Mouse (Mus musculus) lung, postnatal 36 days (tissue): ENCODE measurements around the gene Gm21488.
"Not testable (repeated sequence)": the region's sequence is repeated elsewhere in the genome, so short reads cannot be mapped to it uniquely, and the experiment has no call there.

Experiments
- DNase-seq: peaks from one replicate; pipeline ENCODE4 v3.0.0; 2022; ENCODE audit warnings: mixed read lengths

The Gm21488 gene

DNA sequence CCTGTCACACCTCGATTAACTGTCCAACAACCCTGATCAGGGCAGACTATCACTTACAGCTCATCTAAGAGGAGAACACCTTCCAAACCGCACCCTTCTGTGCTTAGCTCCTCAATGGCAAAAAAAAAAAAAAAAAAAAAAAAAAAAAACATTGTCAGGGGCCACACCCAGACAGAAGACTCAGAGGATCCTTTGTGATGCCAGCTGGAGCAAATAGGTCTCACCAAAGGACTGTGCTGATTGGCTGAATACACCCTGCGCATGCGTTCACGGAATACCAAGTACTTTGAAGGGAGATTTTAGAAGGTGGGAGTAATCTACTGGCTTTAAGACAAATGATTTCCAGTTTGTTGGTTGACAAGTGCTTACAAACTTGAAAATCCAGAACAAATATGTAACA, at the start of gene Gm21488:
Gene Gm21488 (minus strand): TSS at position 101 of the 400 bp plus-strand sequence.
- DNase-seq, result not testable (repeated sequence)
